In the genomic region with DNA sequence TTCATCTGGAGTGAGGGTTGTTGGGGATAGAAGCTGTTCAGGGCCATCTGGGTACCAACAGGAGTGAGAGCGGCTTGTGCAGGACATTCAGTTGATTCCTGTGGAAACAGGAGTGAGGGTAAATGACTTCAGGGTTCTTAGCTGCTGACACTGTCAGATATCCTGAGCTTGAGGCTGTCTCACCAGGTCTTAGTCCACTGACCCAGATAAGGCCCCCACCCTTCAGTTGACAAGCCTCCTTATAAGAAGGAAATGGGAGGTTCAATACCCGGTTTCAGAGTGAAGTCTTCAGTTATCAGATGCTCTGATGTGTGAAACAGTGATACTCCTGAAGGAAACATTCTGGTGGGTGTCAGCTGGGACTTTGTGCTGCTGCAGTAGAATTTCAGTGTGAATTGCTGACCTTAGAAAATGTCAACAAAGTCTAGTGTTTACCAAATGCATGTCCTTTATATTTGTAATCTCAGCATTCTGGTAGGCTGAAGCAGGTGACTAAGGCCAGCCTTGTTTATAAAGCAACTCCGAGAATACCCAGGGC, we compare ENCODE assay signal across 13 mouse cellular contexts. TPM values are rescaled to one million over a fixed set of nuclear protein-coding genes. Genes with fewer than 3 reads are reported as not detected.
A peak's percentile ranks its signal among the peaks of the same experiment; 100 is the strongest.
DNase-seq lines count a peak whose midpoint lies in the region; ATAC-seq and TF ChIP-seq lines count a peak whose summit lies in the region.
"Had no signal": no experiment of that assay in that cellular context is flagged by ENCODE, and none has a peak within 500 bp of the region (broad histone marks: within the 10 kb centered on the region; RNA-seq: fewer than 3 reads in every experiment).

No protein-coding gene starts in this region.

- in situ Hi-C loops in ES-E14 (cut with MboI; ENCODE audit: low sequenced_read_pairs in 2 of 2, unreplicated experiment in 2 of 2): no loop called here

- H3K36me3 ChIP-seq in kidney, embryonic 14.5 days (ENCODE audit: control insufficient read depth, insufficient read depth, low read length): peaks cover 37% of the 10 kb centered on the region
- peaks cover 36% of the 10 kb centered on the region for H3K36me3 ChIP-seq in ES-E14 (ENCODE audit: control insufficient read depth, insufficient read depth, low read length, poor library complexity, severe bottlenecking)
- peaks cover 41% of the 10 kb centered on the region for H3K36me3 ChIP-seq in embryonic facial prominence, embryonic 13.5 days
- H3K36me3 ChIP-seq in liver, postnatal 0 days (replicated peaks; ENCODE audit: insufficient read depth, low read length): peaks cover 37% of the 10 kb centered on the region

- peak overlapping the region; percentile 90; the same call in 1 of the 2 replicates for H3K4me2 ChIP-seq in kidney, embryonic 14.5 days (replicated peaks; ENCODE audit: low read depth, low read length)
- peak overlapping the region; percentile 86 for H3K4me2 ChIP-seq in embryonic facial prominence, embryonic 13.5 days
- H3K4me2 ChIP-seq in liver, postnatal 0 days (ENCODE audit: low read depth, low read length): peak overlapping the region; percentile 88

- H3K9me3 ChIP-seq in kidney, embryonic 14.5 days (ENCODE audit: control insufficient read depth, low read length): no peaks in the 10 kb centered on the region
- no peaks in the 10 kb centered on the region for H3K9me3 ChIP-seq in ES-E14 (ENCODE audit: control insufficient read depth, insufficient read depth, low read depth, low read length)
- H3K9me3 ChIP-seq in embryonic facial prominence, embryonic 13.5 days: no peaks in the 10 kb centered on the region
- H3K9me3 ChIP-seq in liver, postnatal 0 days (ENCODE audit: low read length): no peaks in the 10 kb centered on the region

- TF ChIP-seq CTCF in liver, postnatal 0 days (IDR thresholded peaks at IDR 0.05; ENCODE audit: low read depth): no peak

- H3K9ac ChIP-seq in kidney, embryonic 14.5 days (ENCODE audit: low read depth, low read length): no peak overlapping the region
- H3K9ac ChIP-seq in ES-E14 (ENCODE audit: insufficient read depth, low read depth, low read length, poor library complexity, severe bottlenecking): peak overlapping the region; percentile 100
- H3K9ac ChIP-seq in embryonic facial prominence, embryonic 13.5 days: peak overlapping the region; percentile 96
- H3K9ac ChIP-seq in liver, postnatal 0 days (replicated peaks): peak overlapping the region; percentile 34; the same call in 1 of the 2 replicates

- no peaks in the 10 kb centered on the region for H3K27me3 ChIP-seq in kidney, embryonic 14.5 days (ENCODE audit: control insufficient read depth, insufficient read depth, low read length)
- peaks cover 5% of the 10 kb centered on the region for H3K27me3 ChIP-seq in embryonic facial prominence, embryonic 13.5 days
- no peaks in the 10 kb centered on the region for H3K27me3 ChIP-seq in liver, postnatal 0 days (ENCODE audit: insufficient read depth, low read length)

- no peak overlapping the region for H3K27ac ChIP-seq in kidney, embryonic 14.5 days (ENCODE audit: low read depth, low read length)
- no peak overlapping the region; the same call in 1 of the 2 replicates for H3K27ac ChIP-seq in ES-E14 (ENCODE audit: insufficient read depth, low read depth, low read length, poor library complexity, severe bottlenecking)
- no peak overlapping the region for H3K27ac ChIP-seq in embryonic facial prominence, embryonic 13.5 days
- H3K27ac ChIP-seq in liver, postnatal 0 days (ENCODE audit: low read depth): peak overlapping the region; percentile 34; the same call in 1 of the 2 replicates

- no peak for TF ChIP-seq EP300 in liver, postnatal 0 days (IDR thresholded peaks at IDR 0.05; ENCODE audit: low read depth)

- 0 out of 2 replicates have a peak, but pooled peaks cover 11% of the 10 kb centered on the region for H3K4me1 ChIP-seq in kidney, embryonic 14.5 days (ENCODE audit: control insufficient read depth, insufficient read depth, low read length)
- peaks cover 0 to 5% of the 10 kb centered on the region in 2 experiments; a peak in 1 of 4 replicates for H3K4me1 ChIP-seq in ES-E14 (ENCODE audit: control insufficient read depth in 2 of 2, insufficient read depth in 2 of 2, low read length in 2 of 2, poor library complexity in 1 of 2)
- H3K4me1 ChIP-seq in embryonic facial prominence, embryonic 13.5 days: peaks cover 11% of the 10 kb centered on the region
- H3K4me1 ChIP-seq in liver, postnatal 0 days (ENCODE audit: insufficient read depth): peaks cover 26% of the 10 kb centered on the region

- no peak for DNase-seq in kidney, postnatal 14 days
- DNase-seq in ES-E14 (ENCODE audit: low read depth, low spot score): no peak
- DNase-seq in liver, postnatal 0 days: no peak
- no peak for DNase-seq in layer of hippocampus, adult 9-11 months
- DNase-seq in thymus, postnatal 14 days: no peak
- DNase-seq: gastrocnemius, postnatal 25 days; kidney, adult 18-20 months; left cerebral cortex, postnatal 4 days; right cerebral cortex, postnatal 25 days; thymus, postnatal 36 days had no signal

- ATAC-seq in kidney, embryonic 14.5 days (ENCODE audit: low FRiP score, low TSS enrichment): no peak
- ATAC-seq in embryonic facial prominence, embryonic 13.5 days (ENCODE audit: insufficient number of reproducible peaks, insufficient read depth, low FRiP score, low TSS enrichment, low read depth): no peak
- no peak for ATAC-seq in liver, postnatal 0 days

- 79% methylated on average over 3 of the region's 3 CpGs for WGBS in kidney, embryonic 14.5 days
- 88% methylated on average over 3 of the region's 3 CpGs for WGBS in embryonic facial prominence, embryonic 13.5 days
- WGBS in liver, postnatal 0 days (ENCODE audit: insufficient replicate concordance): 50% methylated on average over 3 of the region's 3 CpGs

- H3K4me3 ChIP-seq in kidney, embryonic 14.5 days (ENCODE audit: low read length): 0 out of 2 replicates have a peak overlapping the region, but pooled peaks have one; percentile 1
- peak overlapping the region; percentile 84 to 99 for H3K4me3 ChIP-seq in ES-E14 (ENCODE audit: insufficient read depth in 1 of 2, low read depth in 1 of 2, low read length in 2 of 2, poor library complexity in 1 of 2, severe bottlenecking in 1 of 2)
- peak overlapping the region; percentile 87; the same call in 1 of the 2 replicates for H3K4me3 ChIP-seq in embryonic facial prominence, embryonic 13.5 days
- peak overlapping the region; percentile 95; the same call in 1 of the 2 replicates for H3K4me3 ChIP-seq in liver, postnatal 0 days (ENCODE audit: low read depth, low read length)

TF ChIP-seq in ES-E14, 5 proteins besides CTCF, POLR2A, EP300 and RAD21:
- TF ChIP-seq ZNF384 (IDR thresholded peaks at IDR 0.05; ENCODE audit: low read depth, low read length): no peak
- no peak for TF ChIP-seq MAFK (IDR thresholded peaks at IDR 0.05; ENCODE audit: insufficient read depth, low read depth, low read length)
- TF ChIP-seq HCFC1 (IDR thresholded peaks at IDR 0.05; ENCODE audit: borderline replicate concordance, insufficient read depth, low read length): no peak
- TF ChIP-seq ZC3H11A (IDR thresholded peaks at IDR 0.05; ENCODE audit: borderline replicate concordance, low read depth, low read length): no peak
- no peak for TF ChIP-seq CHD2 (IDR thresholded peaks at IDR 0.05; ENCODE audit: low read depth, low read length)

RNA-seq across cellular contexts. Expression of a gene that starts 2.0 kb away (rescaled TPM):
- 251 and 292 TPM in 2 replicates for polyA plus RNA-seq in kidney, embryonic 14.5 days (2014; fragmentation: Nextera tagmentation; extraction: Ambion mirVana)
- 1,352 and 1,377 TPM in 2 replicates for total RNA-seq in ES-E14 (2012; rRNA removed)
- 335 and 398 TPM in 2 replicates for polyA plus RNA-seq in embryonic facial prominence, embryonic 13.5 days (2015; fragmentation: Nextera tagmentation; extraction: Ambion mirVana)
- 280 and 288 TPM in 2 replicates for polyA plus RNA-seq in liver, postnatal 0 days (2015; fragmentation: Nextera tagmentation; extraction: Ambion mirVana)

RNA-seq across cellular contexts. Expression of a gene that starts 5.2 kb away (rescaled TPM):
- 6.9 and 8.2 TPM in 2 replicates for polyA plus RNA-seq in kidney, embryonic 14.5 days (2014; fragmentation: Nextera tagmentation; extraction: Ambion mirVana)
- total RNA-seq in ES-E14 (2012; rRNA removed): 13.0 and 27.7 TPM in 2 replicates
- polyA plus RNA-seq in embryonic facial prominence, embryonic 13.5 days (2015; fragmentation: Nextera tagmentation; extraction: Ambion mirVana): 6.3 and 7.2 TPM in 2 replicates
- 23.6 and 24.2 TPM in 2 replicates for polyA plus RNA-seq in liver, postnatal 0 days (2015; fragmentation: Nextera tagmentation; extraction: Ambion mirVana)

RNA-seq across cellular contexts. Expression of a gene that starts 12.0 kb away (rescaled TPM):
- 0.63 TPM in 1 of 2 replicates, not detected in the other for polyA plus RNA-seq in kidney, embryonic 14.5 days (2014; fragmentation: Nextera tagmentation; extraction: Ambion mirVana)
- total RNA-seq in ES-E14 (2012; rRNA removed): not detected in 2 replicates
- not detected in 2 replicates for polyA plus RNA-seq in embryonic facial prominence, embryonic 13.5 days (2015; fragmentation: Nextera tagmentation; extraction: Ambion mirVana)
- 0.34 TPM in 1 of 2 replicates, not detected in the other for polyA plus RNA-seq in liver, postnatal 0 days (2015; fragmentation: Nextera tagmentation; extraction: Ambion mirVana)
- total RNA-seq: gastrocnemius, postnatal 25 days; left cerebral cortex, postnatal 4 days had no signal
- polyA plus RNA-seq: brain, embryonic 14.5 days had no signal

RNA-seq across cellular contexts. Expression of a gene that starts 12.0 kb away (rescaled TPM):
- 0.31 TPM in 1 of 2 replicates, not detected in the other for polyA plus RNA-seq in kidney, embryonic 14.5 days (2014; fragmentation: Nextera tagmentation; extraction: Ambion mirVana)
- 1.2 and 2.1 TPM in 2 replicates for total RNA-seq in ES-E14 (2012; rRNA removed)
- polyA plus RNA-seq in embryonic facial prominence, embryonic 13.5 days (2015; fragmentation: Nextera tagmentation; extraction: Ambion mirVana): not detected in 2 replicates
- polyA plus RNA-seq in liver, postnatal 0 days (2015; fragmentation: Nextera tagmentation; extraction: Ambion mirVana): 0.07 TPM in 1 of 2 replicates, not detected in the other
- total RNA-seq: gastrocnemius, postnatal 25 days had no signal

RNA-seq across cellular contexts. Expression of a gene that starts 17.7 kb away (rescaled TPM):
- polyA plus RNA-seq in kidney, embryonic 14.5 days (2014; fragmentation: Nextera tagmentation; extraction: Ambion mirVana): 465 and 546 TPM in 2 replicates
- 461 and 499 TPM in 2 replicates for total RNA-seq in ES-E14 (2012; rRNA removed)
- 347 and 400 TPM in 2 replicates for polyA plus RNA-seq in embryonic facial prominence, embryonic 13.5 days (2015; fragmentation: Nextera tagmentation; extraction: Ambion mirVana)
- 135 and 139 TPM in 2 replicates for polyA plus RNA-seq in liver, postnatal 0 days (2015; fragmentation: Nextera tagmentation; extraction: Ambion mirVana)

Comparison
In these comparisons a context has a peak if more than half of its experiments do, and no peak if none do; other contexts are left out.
1. H3K4me3 ChIP-seq: peak in every context shown above with its lines; median percentile 95 in liver, postnatal 0 days; 92 in ES-E14; 87 in embryonic facial prominence, embryonic 13.5 days; 1 in kidney, embryonic 14.5 days.